Mouse (Mus musculus) CH12.LX (cell line): ENCODE results near the gene Ttbk1. TPM values are rescaled to one million over a fixed set of nuclear protein-coding genes. Genes with fewer than 3 reads are reported as not detected.

Experiments
- DNase-seq: peaks from one replicate; pipeline ENCODE4 v3.0.0-alpha.2; 2013; ENCODE audit errors: extremely low read depth
- H3K27ac ChIP-seq: 2 replicates; pipeline ENCODE4 v1.5.1; 2012; ENCODE audit warnings: low read depth, mild to moderate bottlenecking, control low read depth, moderate library complexity; ENCODE audit not compliant: insufficient read depth
- H3K27me3 ChIP-seq: replicated peaks from 2 replicates; pipeline ENCODE3; 2012; ENCODE audit warnings: inconsistent platforms
- H3K36me3 ChIP-seq, 2 experiments: replicated peaks in 1 of 2; 2 replicates each; pipeline versions ENCODE3 to v1.6.1; 2012; ENCODE audit warnings: inconsistent platforms in 1 of 2, low read length in 1 of 2, mild to moderate bottlenecking in 1 of 2, mixed read lengths in 1 of 2, moderate library complexity in 1 of 2; ENCODE audit not compliant: control insufficient read depth in 1 of 2, insufficient read depth in 1 of 2
- H3K4me1 ChIP-seq, 2 experiments: 2 replicates each; pipeline ENCODE4 v1.6.1; 2012; ENCODE audit warnings: inconsistent platforms in 1 of 2, moderate library complexity in 1 of 2; ENCODE audit not compliant: insufficient read depth in 2 of 2, control insufficient read depth in 1 of 2
- H3K4me2 ChIP-seq: 2 replicates; pipeline ENCODE4 v1.6.1; 2012; ENCODE audit warnings: low read depth, mild to moderate bottlenecking, control low read depth; ENCODE audit not compliant: poor library complexity, insufficient read depth, severe bottlenecking
- H3K4me3 ChIP-seq, 3 experiments: fragments of 150-350 bp in 1 of 3; sonication (generic) in 1 of 3; replicated peaks in 1 of 3; 2 replicates each; pipeline versions ENCODE3 to v1.5.1; 2011 to 2012; ENCODE audit warnings: low read depth in 2 of 3, low read length in 2 of 3, mild to moderate bottlenecking in 2 of 3, moderate library complexity in 2 of 3, control low read depth in 1 of 3, improper control_type of control experiment in 1 of 3, inconsistent platforms in 1 of 3, mixed read lengths in 1 of 3; ENCODE audit not compliant: poor library complexity in 1 of 3
- H3K79me2 ChIP-seq: replicated peaks from 2 replicates; pipeline ENCODE4 v1.6.1; 2012; ENCODE audit warnings: mild to moderate bottlenecking, moderate library complexity; ENCODE audit not compliant: control insufficient read depth, poor library complexity, insufficient read depth, severe bottlenecking; ENCODE audit errors: extremely low read depth
- H3K9ac ChIP-seq: 2 replicates; pipeline ENCODE4 v1.6.1; 2012; ENCODE audit warnings: low read depth, mild to moderate bottlenecking, control low read depth, moderate library complexity; ENCODE audit not compliant: insufficient read depth
- H3K9me3 ChIP-seq: replicated peaks from 2 replicates; pipeline ENCODE3; 2012; ENCODE audit warnings: low read length, inconsistent platforms, mixed read lengths
- BHLHE40 ChIP-seq: IDR thresholded peaks from 2 replicates; pipeline ENCODE4 v1.6.1; 2011; ENCODE audit warnings: mild to moderate bottlenecking, low read depth, low read length, improper control_type of control experiment
- CHD2 ChIP-seq: IDR thresholded peaks from 2 replicates; pipeline ENCODE4 v1.6.1; 2011; ENCODE audit warnings: low read length, improper control_type of control experiment
- CTCF ChIP-seq, 2 experiments: IDR thresholded peaks in 1 of 2; conservative IDR thresholded peaks in 1 of 2; 2 replicates each; pipeline ENCODE4 v1.5.1; 2011 to 2012; ENCODE audit warnings: low read depth in 2 of 2, low read length in 2 of 2, improper control_type of control experiment in 1 of 2, inconsistent platforms in 1 of 2, mild to moderate bottlenecking in 1 of 2, moderate library complexity in 1 of 2
- EP300 ChIP-seq: IDR thresholded peaks from 2 replicates; pipeline ENCODE4 v1.6.1; 2011; ENCODE audit warnings: low read length, improper control_type of control experiment
- ETS1 ChIP-seq: conservative IDR thresholded peaks from 2 replicates; pipeline ENCODE4 v1.6.1; 2012; ENCODE audit warnings: low read depth, mild to moderate bottlenecking, inconsistent platforms, low read length, improper control_type of control experiment, moderate library complexity
- HCFC1 ChIP-seq: IDR thresholded peaks from 2 replicates; pipeline ENCODE4 v1.6.1; 2012; ENCODE audit warnings: low read depth, mild to moderate bottlenecking, inconsistent platforms, low read length, improper control_type of control experiment
- IRF4 ChIP-seq: IDR thresholded peaks from 2 replicates; pipeline ENCODE4 v1.6.1; 2014; ENCODE audit warnings: low read depth, mild to moderate bottlenecking, inconsistent platforms, low read length, improper control_type of control experiment
- JUN ChIP-seq: IDR thresholded peaks from 2 replicates; pipeline ENCODE4 v1.6.1; 2011; ENCODE audit warnings: low read depth, mild to moderate bottlenecking, low read length, improper control_type of control experiment, moderate library complexity; ENCODE audit not compliant: insufficient read depth
- JUND ChIP-seq: conservative IDR thresholded peaks from 2 replicates; pipeline ENCODE4 v1.6.1; 2011; ENCODE audit warnings: low read depth, low read length, improper control_type of control experiment
- KAT2A ChIP-seq: IDR thresholded peaks from 2 replicates; pipeline ENCODE4 v1.6.1; 2012; ENCODE audit warnings: low read length, improper control_type of control experiment, inconsistent platforms; ENCODE audit not compliant: insufficient replicate concordance
- MAX ChIP-seq: IDR thresholded peaks from 2 replicates; pipeline ENCODE4 v1.6.1; 2011; ENCODE audit warnings: low read length, improper control_type of control experiment
- MAZ ChIP-seq: IDR thresholded peaks from 2 replicates; pipeline ENCODE4 v1.6.1; 2012; ENCODE audit warnings: low read depth, mild to moderate bottlenecking, inconsistent platforms, low read length, improper control_type of control experiment, moderate library complexity
- MEF2A ChIP-seq: IDR thresholded peaks from 2 replicates; pipeline ENCODE4 v1.6.1; 2014; ENCODE audit warnings: low read depth, mild to moderate bottlenecking, inconsistent platforms, low read length, improper control_type of control experiment, borderline replicate concordance
- MXI1 ChIP-seq: IDR thresholded peaks from 2 replicates; pipeline ENCODE4 v1.6.1; 2011; ENCODE audit warnings: mild to moderate bottlenecking, low read depth, low read length, improper control_type of control experiment
- MYC ChIP-seq: IDR thresholded peaks from 2 replicates; pipeline ENCODE4 v1.6.1; 2011; ENCODE audit warnings: low read depth, mild to moderate bottlenecking, improper control_type of control experiment, low read length
- PAX5 ChIP-seq: IDR thresholded peaks from 2 replicates; pipeline ENCODE4 v1.6.1; 2012; ENCODE audit warnings: low read length, inconsistent platforms, mixed read lengths
- RCOR1 ChIP-seq: conservative IDR thresholded peaks from 2 replicates; pipeline ENCODE4 v1.6.1; 2012; ENCODE audit warnings: low read depth, mild to moderate bottlenecking, inconsistent platforms, low read length, improper control_type of control experiment
- SMC3 ChIP-seq: IDR thresholded peaks from 2 replicates; pipeline ENCODE4 v1.6.1; 2011; ENCODE audit warnings: low read depth, low read length, improper control_type of control experiment
- TCF12 ChIP-seq: IDR thresholded peaks from 2 replicates; pipeline ENCODE4 v1.6.1; 2014; ENCODE audit warnings: low read depth, mild to moderate bottlenecking, inconsistent platforms, low read length, improper control_type of control experiment
- UBTF ChIP-seq: IDR thresholded peaks from 2 replicates; pipeline ENCODE4 v1.6.1; 2012; ENCODE audit warnings: low read depth, mild to moderate bottlenecking, inconsistent platforms, low read length, improper control_type of control experiment, moderate library complexity
- USF1 ChIP-seq: IDR thresholded peaks from 2 replicates; pipeline ENCODE4 v1.6.1; 2014; ENCODE audit warnings: low read depth, mild to moderate bottlenecking, inconsistent platforms, low read length, improper control_type of control experiment
- USF2 ChIP-seq: conservative IDR thresholded peaks from 2 replicates; pipeline ENCODE4 v1.6.1; 2011; ENCODE audit warnings: low read depth, low read length, improper control_type of control experiment
- ZC3H11A ChIP-seq: IDR thresholded peaks from 2 replicates; pipeline ENCODE4 v1.6.1; 2012; ENCODE audit warnings: low read depth, mild to moderate bottlenecking, inconsistent platforms, low read length, improper control_type of control experiment
- ZKSCAN1 ChIP-seq: IDR thresholded peaks from 2 replicates; pipeline ENCODE4 v1.6.1; 2012; ENCODE audit warnings: low read depth, inconsistent platforms, low read length, improper control_type of control experiment, borderline replicate concordance
- dilution Hi-C: fragments of 300-500 bp; cut with MboI; formaldehyde crosslinking; loops from 2 replicates; pipeline ENCODE4 v1.14.3; 2020; ENCODE audit warnings: low sequenced_read_pairs; ENCODE audit not compliant: extremely low pct_unique_long_range_greater_than_20kb, extremely low pct_ligation_motif_present
- in situ Hi-C: fragments of 300-500 bp; cut with MboI; formaldehyde crosslinking; loops from 3 replicates; pipeline ENCODE4 v1.14.3; 2019; ENCODE audit warnings: low sequenced_read_pairs, low pct_ligation_motif_present, low pct_unique_long_range_greater_than_20kb, mixed read lengths
- polyA plus RNA-seq: library from polyadenylated mRNA; unstranded; fragments of >175 nt; gene quantifications from 2 replicates; pipeline ENCODE4 v1.2.1, GENCODE M21; 2012; ENCODE audit warnings: low read depth; ENCODE audit not compliant: insufficient read length
- total RNA-seq, 2 experiments: library from RNA; depleted of rRNA; stranded (reverse); fragments of 300-350 nt in 1 of 2; fragments of >200 nt in 1 of 2; gene quantifications; 2 replicates each; pipeline ENCODE4 v1.2.3; 2012 to 2014

The Ttbk1 gene
- total and polyA plus RNA-seq, 3 experiments = 0.08 TPM; not detected in 2

DNA sequence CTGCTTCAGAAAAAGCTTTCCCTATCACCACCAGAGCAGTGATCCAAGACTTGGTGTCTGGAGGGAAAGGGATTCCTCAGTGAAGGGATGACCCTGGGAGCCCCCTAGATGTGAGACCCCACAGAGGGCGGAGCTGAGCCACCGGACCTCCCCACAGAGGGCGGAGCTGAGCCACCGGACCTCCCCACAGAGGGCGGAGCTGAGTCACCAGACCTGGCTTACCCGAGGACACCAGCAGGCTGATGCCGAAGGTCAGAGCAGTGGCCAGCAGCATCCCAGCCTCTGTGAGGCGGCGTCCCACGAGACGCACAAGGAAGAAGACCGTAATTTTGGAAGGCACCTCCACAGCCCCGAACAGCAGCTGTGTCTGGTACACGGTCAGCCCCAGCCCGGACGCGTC lies 53.8 kb downstream of the Ttbk1 start:
- dilution Hi-C loops = no loop called here
- no peaks in the 10 kb centered on the region for H3K36me3 ChIP-seq
- H3K9ac ChIP-seq = no peak overlapping the region
- no peaks in the 10 kb centered on the region for H3K4me1 ChIP-seq
- no peak for DNase-seq
- H3K79me2 ChIP-seq = no peaks in the 10 kb centered on the region
- TF ChIP-seq JUND = no peak
- TF ChIP-seq MYC = no peak
- no peak for TF ChIP-seq JUN
- no peak for TF ChIP-seq PAX5
- no peak for TF ChIP-seq UBTF
- TF ChIP-seq HCFC1 = no peak
- no peak for TF ChIP-seq ZC3H11A
- no peak for TF ChIP-seq TCF12
- no peak for TF ChIP-seq MAX
- no peak for TF ChIP-seq USF2
- no peak for TF ChIP-seq CTCF (conservative IDR thresholded peaks at IDR 0.05 in 1 of 2, IDR thresholded peaks at IDR 0.05 in 1 of 2; ENCODE audit: low read depth in 2 of 2, low read length in 2 of 2)
- no peak for TF ChIP-seq SMC3
- TF ChIP-seq IRF4 = no peak
- no peak for TF ChIP-seq BHLHE40
- TF ChIP-seq MAZ = no peak
- no peak for TF ChIP-seq KAT2A
- TF ChIP-seq MXI1 = no peak
- no peak for TF ChIP-seq MEF2A
- H3K27ac ChIP-seq = no peak overlapping the region
- in situ Hi-C loops = no loop called here
- H3K9me3 ChIP-seq = no peaks in the 10 kb centered on the region
- peaks cover 45% of the 10 kb centered on the region for H3K27me3 ChIP-seq
- H3K4me2 ChIP-seq = no peak overlapping the region
- no peak overlapping the region for H3K4me3 ChIP-seq

DNA sequence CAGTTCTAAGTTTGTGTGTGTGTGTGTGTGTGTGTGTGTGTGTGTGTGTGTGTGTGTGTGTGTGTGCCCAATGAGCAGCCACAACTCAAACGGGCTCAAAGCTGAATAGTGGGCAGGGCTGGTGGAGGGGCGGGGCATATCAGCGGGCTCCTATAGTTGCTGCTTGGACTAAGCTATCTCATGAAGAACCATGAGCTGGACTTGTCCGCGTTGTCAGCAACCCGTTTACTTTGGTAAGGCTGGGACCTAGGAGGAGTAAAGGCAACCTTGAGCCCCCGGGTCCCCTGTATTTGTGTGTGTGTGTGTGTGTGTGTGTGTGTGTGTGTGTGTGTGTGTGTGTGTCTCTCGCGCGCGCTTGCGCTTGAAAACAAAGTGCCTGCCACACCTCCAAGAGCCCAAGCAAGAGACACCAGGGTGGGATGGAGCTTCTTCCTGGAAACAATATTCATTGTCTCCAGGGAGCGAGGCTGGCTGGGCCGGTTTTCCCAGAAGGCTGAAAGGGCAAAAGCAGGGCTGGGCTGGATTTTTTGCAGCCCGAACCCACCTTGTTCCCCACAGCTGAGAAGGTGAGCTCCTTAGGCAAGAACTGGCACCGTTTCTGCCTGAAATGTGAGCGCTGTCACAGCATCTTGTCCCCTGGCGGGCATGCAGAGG lies 58.6 kb downstream of the Ttbk1 start, which contains the start of gene Crip3:
Gene Crip3, plus strand, starts transcription at position 166 of the 654 bp plus-strand sequence.
- Histone ChIP-seq H3K4me3 (no peak within 1 kb of the TSS), H3K4me1 (no peaks in the 10 kb centered on the region), H3K9ac (no peak within 1 kb of the TSS), H3K36me3 (no peaks in the 10 kb centered on the region), H3K79me2 (no peaks in the 10 kb centered on the region), H3K27me3 (peaks cover 40% of the 10 kb centered on the region), H3K9me3 (no peaks in the 10 kb centered on the region), H3K27ac (no peak within 1 kb of the TSS), H3K4me2 (no peak within 1 kb of the TSS)
- DNase-seq = no peak
- dilution Hi-C loops (no loop called here), in situ Hi-C loops (no loop called here)
- TF ChIP-seq BHLHE40 = no peak
- no peak for TF ChIP-seq MXI1
- no peak for TF ChIP-seq CHD2
- no peak for TF ChIP-seq CTCF (conservative IDR thresholded peaks at IDR 0.05 in 1 of 2, IDR thresholded peaks at IDR 0.05 in 1 of 2; ENCODE audit: low read depth in 2 of 2, low read length in 2 of 2)
- no peak for TF ChIP-seq EP300
- no peak for TF ChIP-seq JUND
- TF ChIP-seq SMC3 = no peak
- TF ChIP-seq HCFC1 = no peak
- TF ChIP-seq ETS1 = no peak
- no peak for TF ChIP-seq MEF2A
- TF ChIP-seq UBTF = no peak
- no peak for TF ChIP-seq MYC
- no peak for TF ChIP-seq RCOR1
- no peak for TF ChIP-seq MAX
- no peak for TF ChIP-seq JUN
- no peak for TF ChIP-seq KAT2A
- no peak for TF ChIP-seq ZKSCAN1
- TF ChIP-seq USF1 = no peak
